Mouse (Mus musculus) gastrocnemius, postnatal 10 days (tissue): Measurements from ENCODE around the gene Serpina3i. TPM values are rescaled to one million over a fixed set of nuclear protein-coding genes. Genes with fewer than 3 reads are reported as not detected.

Experiments used
- DNase-seq: peaks from one replicate; pipeline ENCODE4 v3.0.0; 2021; ENCODE audit warnings: mixed read lengths
- total RNA-seq, 2 experiments: library from RNA; stranded (reverse); gene quantifications; 2 replicates each; pipeline ENCODE4 v1.2.3; 2021

Serpina3i gene
- total RNA-seq, 2 experiments from 2014 or later = 0.77 TPM; not detected in 1

GRCm38 (mm10) chr12:104293963-104294362 is 31.0 kb downstream of the Serpina3i start:
- no peak for DNase-seq

DNA sequence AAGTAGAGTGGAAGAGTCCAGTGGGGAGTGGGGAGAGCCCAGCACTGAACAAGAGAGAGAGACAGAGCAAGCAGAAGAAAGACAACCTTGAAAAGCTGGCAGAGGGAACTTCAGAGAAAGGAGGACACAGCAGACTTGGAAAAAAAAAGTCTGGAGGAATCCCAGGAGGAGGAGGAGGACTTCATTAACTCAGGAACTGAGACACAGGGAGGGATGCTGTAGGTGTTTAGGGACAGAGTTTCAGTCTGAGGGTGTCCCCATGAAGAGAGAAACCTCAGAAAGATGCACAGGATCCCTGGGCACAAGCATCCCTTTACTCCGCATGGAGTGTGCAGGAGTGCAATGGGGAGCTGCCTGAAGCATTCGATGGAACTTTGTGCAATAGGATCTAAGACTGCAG is 35.1 kb downstream of the Serpina3i start:
- no peak for DNase-seq

- no peak for DNase-seq
Observed at GRCm38 (mm10) chr12:104305991-104306390, 43.1 kb downstream of the Serpina3i start.

DNA sequence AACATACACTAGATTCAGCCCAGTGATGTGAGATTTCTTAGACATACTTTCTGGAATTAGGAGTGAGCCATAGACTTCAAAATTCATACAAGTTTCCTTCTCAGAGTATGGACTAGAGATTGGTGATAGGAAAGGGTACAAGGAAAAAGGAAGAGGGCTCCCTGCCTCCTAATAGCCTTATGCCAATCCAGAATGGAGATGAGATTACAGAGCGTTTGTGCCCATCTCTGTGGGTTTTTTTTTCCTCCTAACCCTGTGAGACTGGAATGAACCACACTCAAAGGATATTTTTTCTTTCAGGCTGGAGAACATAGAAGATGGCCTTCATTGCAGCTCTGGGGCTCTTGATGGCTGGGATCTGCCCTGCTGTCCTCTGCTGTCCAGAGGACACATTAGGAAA is 51.3 kb downstream of the Serpina3i start, which contains the start of gene Serpina3j:
Serpina3j (plus strand) TSS at position 301 of the 400 bp plus-strand sequence.
- no peak for DNase-seq

Other genes with a start within 250 kb of the Serpina3i start
- gene Serpina9, start 249.4 kb upstream of the Serpina3i start, total RNA-seq = not detected
- gene Serpina12, start 218.7 kb upstream of the Serpina3i start, total RNA-seq = not detected
- gene Serpina5, start 162.0 kb upstream of the Serpina3i start, total RNA-seq = not detected
- gene Serpina3a, start 150.4 kb upstream of the Serpina3i start, total RNA-seq = not detected
- not detected for gene Serpina3b, start 135.1 kb upstream of the Serpina3i start, total RNA-seq
- gene Serpina3c, start 109.3 kb upstream of the Serpina3i start, total RNA-seq = 1 to 10 TPM; 1.1 to 3.0 TPM
- gene Serpina3f, start 48.6 kb upstream of the Serpina3i start, total RNA-seq = under 1 TPM in 1 of 2 experiments, not detected in 1; 0.16 TPM
- under 1 TPM in 1 of 2 experiments, not detected in 1; 0.38 TPM for gene Serpina3g, start 26.9 kb upstream of the Serpina3i start, total RNA-seq
- not detected for gene Serpina3j, start 51.4 kb downstream of the Serpina3i start, total RNA-seq
- under 1 TPM in 1 of 2 experiments, not detected in 1; 0.59 TPM for gene Serpina3k, start 75.4 kb downstream of the Serpina3i start, total RNA-seq
- gene Serpina3m, start 75.4 kb downstream of the Serpina3i start, total RNA-seq = under 1 TPM; 0.21 to 0.23 TPM
- 1 to 10 TPM; 1.2 to 1.9 TPM for gene Serpina3n, start 143.6 kb downstream of the Serpina3i start, total RNA-seq
- gene Gsc, start 210.2 kb downstream of the Serpina3i start, total RNA-seq = 1 to 10 TPM in 1 of 2 experiments, under 1 TPM in 1; 0.61 to 1.1 TPM